Mouse (Mus musculus) stomach, embryonic 14.5 days (tissue): ENCODE data around the gene Trpm8. TPM values are rescaled to one million over a fixed set of nuclear protein-coding genes. Genes with fewer than 3 reads are reported as not detected.

Experiments used
- ATAC-seq: fragments of 200-750 bp; cut with Nextera tagmentation; 2 replicates; pipeline ENCODE4 v1.8.0; 2017; ENCODE audit warnings: low read depth, moderate TSS enrichment; ENCODE audit not compliant: insufficient number of reproducible peaks, insufficient read depth, low FRiP score
- H3K27ac ChIP-seq: fragments of 300-500 bp; sonication (generic); 2 replicates; pipeline ENCODE4 v1.5.1; 2014; ENCODE audit warnings: mild to moderate bottlenecking, low read length, moderate library complexity, mixed read lengths
- H3K27me3 ChIP-seq: fragments of 300-500 bp; sonication (generic); 2 replicates; pipeline ENCODE4 v1.6.1; 2014; ENCODE audit warnings: low read length, control low read depth, mixed read lengths; ENCODE audit not compliant: control insufficient read depth, insufficient read depth
- H3K36me3 ChIP-seq: fragments of 300-500 bp; sonication (generic); 2 replicates; pipeline ENCODE4 v1.6.1; 2014; ENCODE audit warnings: mild to moderate bottlenecking, control low read depth, low read length, moderate library complexity, mixed read lengths; ENCODE audit not compliant: control insufficient read depth, insufficient read depth
- H3K4me1 ChIP-seq: fragments of 300-500 bp; sonication (generic); 2 replicates; pipeline ENCODE4 v1.6.1; 2014; ENCODE audit warnings: low read length, control low read depth, mixed read lengths; ENCODE audit not compliant: control insufficient read depth, insufficient read depth
- H3K4me2 ChIP-seq: fragments of 300-500 bp; sonication (generic); replicated peaks from 2 replicates; pipeline ENCODE4 v1.6.1; 2014; ENCODE audit warnings: low read depth, low read length, control low read depth
- H3K4me3 ChIP-seq: fragments of 300-500 bp; sonication (generic); 2 replicates; pipeline ENCODE4 v1.5.1; 2014; ENCODE audit warnings: low read depth, low read length, control low read depth
- H3K9ac ChIP-seq: fragments of 300-500 bp; sonication (generic); replicated peaks from 2 replicates; pipeline ENCODE4 v1.6.1; 2014; ENCODE audit warnings: low read depth, mild to moderate bottlenecking, control low read depth, low read length, moderate library complexity, mixed read lengths
- H3K9me3 ChIP-seq: fragments of 300-500 bp; sonication (generic); 2 replicates; pipeline ENCODE4 v1.6.1; 2016; ENCODE audit warnings: low read depth, low read length, control low read depth; ENCODE audit not compliant: control insufficient read depth
- WGBS: fragments of 180-500 bp; shearing (Covaris S2); extraction: QIAGEN DNeasy Blood & Tissue Kit; methylation state at CpG from one replicate; pipeline ENCODE4 v1.1.7; 2014; 5-methylcytosine and 5-hydroxymethylcytosine counted together
- polyA plus RNA-seq: library from polyadenylated mRNA; unstranded; fragments of >200 nt; fragmentation: Nextera tagmentation; extraction: Ambion mirVana; gene quantifications from 2 replicates; pipeline ENCODE4 v1.2.1, GENCODE M21; 2014

Gene Trpm8
- polyA plus RNA-seq, 1 experiment from 2014 or later, result not detected

DNA sequence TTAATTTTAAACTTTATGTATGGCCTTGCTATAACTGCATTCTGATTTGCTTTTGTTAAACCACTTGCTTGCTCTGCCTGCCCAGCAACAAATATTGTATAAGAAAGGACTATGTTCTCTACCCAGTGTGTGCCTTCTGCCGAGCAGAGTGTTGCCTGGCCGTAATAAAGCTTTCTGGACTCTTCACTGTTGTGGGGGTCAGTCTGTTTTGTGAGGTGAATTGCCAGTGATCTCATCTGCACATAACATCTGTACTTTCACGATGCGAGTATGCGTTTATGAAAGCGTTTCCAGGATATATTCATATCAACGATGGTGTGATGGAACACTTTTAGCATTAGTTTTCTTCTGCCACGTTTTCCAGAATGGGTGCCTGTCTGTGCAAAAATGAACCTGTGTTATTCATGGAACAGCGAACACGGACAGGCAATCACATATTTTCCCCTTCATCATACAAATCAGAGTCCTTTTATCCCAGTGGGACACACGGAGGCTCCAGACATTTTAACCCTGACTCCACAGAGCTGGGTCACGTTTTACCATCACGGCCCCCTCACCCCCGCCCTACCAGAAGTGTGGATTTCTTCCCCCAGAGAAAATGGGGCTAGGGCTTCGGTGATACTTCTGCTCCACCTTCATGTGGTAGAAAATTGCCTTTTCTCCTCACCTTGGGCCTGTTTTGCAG lies 2.7 kb downstream of the Trpm8 start:
- Histone ChIP-seq H3K4me2 (no peak overlapping the region), H3K4me1 (peaks cover 21% of the 10 kb centered on the region), H3K9me3 (peaks cover 32% of the 10 kb centered on the region), H3K4me3 (no peak overlapping the region), H3K27me3 (no peaks in the 10 kb centered on the region), H3K9ac (no peak overlapping the region), H3K27ac (peak overlapping the region; percentile 1; the same call in 1 of the 2 replicates), H3K36me3 (peaks cover 8% of the 10 kb centered on the region; the same call in 1 of the 2 replicates)
- ATAC-seq, result peak; percentile 7; the same call in 1 of the 2 replicates
- 69% methylated on average over 15 of the region's 15 CpGs for WGBS

DNA sequence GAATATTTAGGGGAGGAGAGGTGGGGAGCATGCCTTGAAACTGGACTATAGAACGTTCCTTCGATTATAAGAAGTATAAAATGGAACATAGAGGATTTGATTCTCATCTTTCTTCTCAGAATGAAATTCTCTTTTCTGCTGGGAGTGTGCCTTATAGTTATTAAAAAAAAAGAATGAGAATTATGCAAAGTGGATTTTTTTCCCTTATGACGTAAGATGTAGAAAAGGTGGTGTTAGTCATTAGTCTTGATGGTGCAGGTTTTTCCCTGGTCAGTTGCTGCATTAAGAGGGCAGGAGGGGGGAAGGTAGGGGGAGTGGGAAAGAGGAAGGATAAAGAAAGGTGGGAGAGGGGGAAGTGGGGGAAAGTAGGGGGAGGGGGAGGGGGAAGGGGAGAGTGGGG lies 4.8 kb downstream of the Trpm8 start:
- H3K9ac ChIP-seq, result no peak overlapping the region
- no peak for ATAC-seq
- no peak overlapping the region for H3K4me3 ChIP-seq
- no peak overlapping the region for H3K27ac ChIP-seq
- WGBS, result 53% methylated on average over 3 of the region's 3 CpGs
- H3K4me1 ChIP-seq, result 0 out of 2 replicates have a peak, but pooled peaks cover 4% of the 10 kb centered on the region
- peaks cover 46% of the 10 kb centered on the region for H3K9me3 ChIP-seq
- H3K36me3 ChIP-seq, result no peaks in the 10 kb centered on the region
- no peak overlapping the region for H3K4me2 ChIP-seq
- H3K27me3 ChIP-seq, result no peaks in the 10 kb centered on the region

GRCm38 (mm10) chr1:88283376-88284227 lies 6.1 kb downstream of the Trpm8 start:
- Histone ChIP-seq H3K27me3 (no peaks in the 10 kb centered on the region), H3K9ac (no peak overlapping the region), H3K9me3 (peaks cover 57% of the 10 kb centered on the region), H3K4me3 (no peak overlapping the region), H3K27ac (no peak overlapping the region), H3K36me3 (no peaks in the 10 kb centered on the region), H3K4me1 (no peaks in the 10 kb centered on the region), H3K4me2 (no peak overlapping the region)
- WGBS, result 79% methylated on average over 15 of the region's 15 CpGs
- no peak for ATAC-seq

DNA sequence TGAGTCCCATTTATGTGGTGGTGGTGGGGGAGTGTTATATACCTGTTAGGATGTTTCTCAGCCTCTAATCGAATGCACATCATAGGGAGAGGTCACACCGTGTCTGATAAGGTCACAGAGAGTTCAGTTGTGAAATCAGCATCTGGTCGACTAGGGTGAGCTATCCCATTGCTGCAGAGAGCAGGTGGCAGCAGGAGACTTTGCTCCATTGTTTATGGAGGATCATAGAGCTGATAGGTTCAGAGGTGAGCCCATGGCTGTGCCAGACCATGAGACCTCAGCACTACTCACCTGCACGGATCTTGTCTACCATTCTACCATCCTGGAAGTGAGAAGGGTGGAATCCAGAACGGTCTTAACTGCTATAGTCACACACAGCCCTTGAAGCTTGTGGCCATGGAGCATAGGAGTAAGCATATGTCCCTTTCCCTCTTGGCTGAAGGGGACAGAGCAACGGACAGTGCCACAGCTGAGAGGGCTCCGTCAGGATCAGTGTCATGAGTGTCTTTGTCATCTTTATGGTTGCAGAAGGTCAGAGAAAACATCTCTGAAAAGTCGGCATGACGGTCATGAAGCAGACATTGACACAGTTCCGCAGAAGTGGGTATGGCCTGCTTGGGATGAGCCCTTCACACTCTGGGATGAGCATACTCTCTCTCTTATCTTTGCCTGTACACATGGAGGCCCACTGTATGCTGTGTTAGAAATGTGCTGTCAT lies 6.9 kb downstream of the Trpm8 start:
- no peak overlapping the region for H3K4me3 ChIP-seq
- no peak overlapping the region for H3K27ac ChIP-seq
- H3K36me3 ChIP-seq, result no peaks in the 10 kb centered on the region
- H3K9me3 ChIP-seq, result peaks cover 60% of the 10 kb centered on the region
- no peaks in the 10 kb centered on the region for H3K27me3 ChIP-seq
- no peak overlapping the region for H3K4me2 ChIP-seq
- H3K4me1 ChIP-seq, result no peaks in the 10 kb centered on the region
- H3K9ac ChIP-seq, result no peak overlapping the region
- 61% methylated on average over 10 of the region's 10 CpGs for WGBS
- peak; percentile 4; the same call in 1 of the 2 replicates for ATAC-seq

DNA sequence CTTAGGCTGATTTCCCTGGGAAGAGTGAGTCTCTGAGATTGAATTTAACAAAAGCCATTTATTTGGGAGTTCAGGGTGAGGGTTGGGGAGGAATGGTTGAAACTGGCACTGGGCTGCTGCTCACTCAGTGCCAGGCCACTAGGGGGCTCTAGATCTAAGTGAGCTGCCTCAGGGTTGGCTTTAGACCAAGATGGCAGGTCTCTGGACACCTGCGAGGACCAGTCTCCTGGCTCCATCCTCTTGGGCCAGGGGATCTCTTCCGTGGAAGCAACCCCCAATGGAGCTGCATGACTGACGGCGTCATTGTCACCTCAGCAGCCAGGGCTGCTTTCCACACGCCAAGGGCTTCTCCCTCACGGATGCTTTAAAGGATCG lies 7.5 kb downstream of the Trpm8 start:
- no peak overlapping the region for H3K4me2 ChIP-seq
- whole genome bisulfite sequencing, result 60% methylated on average over 7 of the region's 7 CpGs
- no peaks in the 10 kb centered on the region for H3K27me3 ChIP-seq
- no peak overlapping the region for H3K9ac ChIP-seq
- H3K27ac ChIP-seq, result no peak overlapping the region
- H3K9me3 ChIP-seq, result peaks cover 62% of the 10 kb centered on the region
- H3K36me3 ChIP-seq, result no peaks in the 10 kb centered on the region
- ATAC-seq, result peak; percentile 2; the same call in 1 of the 2 replicates
- no peak overlapping the region for H3K4me3 ChIP-seq
- no peaks in the 10 kb centered on the region for H3K4me1 ChIP-seq

GRCm38 (mm10) chr1:88285652-88286051 lies 8.2 kb downstream of the Trpm8 start:
- peaks cover 66% of the 10 kb centered on the region for H3K9me3 ChIP-seq
- H3K9ac ChIP-seq, result no peak overlapping the region
- H3K4me3 ChIP-seq, result no peak overlapping the region
- no peak overlapping the region for H3K27ac ChIP-seq
- WGBS, result 63% methylated on average over 5 of the region's 5 CpGs
- ATAC-seq, result no peak
- H3K27me3 ChIP-seq, result no peaks in the 10 kb centered on the region
- no peak overlapping the region for H3K4me2 ChIP-seq
- H3K4me1 ChIP-seq, result no peaks in the 10 kb centered on the region
- H3K36me3 ChIP-seq, result no peaks in the 10 kb centered on the region

DNA sequence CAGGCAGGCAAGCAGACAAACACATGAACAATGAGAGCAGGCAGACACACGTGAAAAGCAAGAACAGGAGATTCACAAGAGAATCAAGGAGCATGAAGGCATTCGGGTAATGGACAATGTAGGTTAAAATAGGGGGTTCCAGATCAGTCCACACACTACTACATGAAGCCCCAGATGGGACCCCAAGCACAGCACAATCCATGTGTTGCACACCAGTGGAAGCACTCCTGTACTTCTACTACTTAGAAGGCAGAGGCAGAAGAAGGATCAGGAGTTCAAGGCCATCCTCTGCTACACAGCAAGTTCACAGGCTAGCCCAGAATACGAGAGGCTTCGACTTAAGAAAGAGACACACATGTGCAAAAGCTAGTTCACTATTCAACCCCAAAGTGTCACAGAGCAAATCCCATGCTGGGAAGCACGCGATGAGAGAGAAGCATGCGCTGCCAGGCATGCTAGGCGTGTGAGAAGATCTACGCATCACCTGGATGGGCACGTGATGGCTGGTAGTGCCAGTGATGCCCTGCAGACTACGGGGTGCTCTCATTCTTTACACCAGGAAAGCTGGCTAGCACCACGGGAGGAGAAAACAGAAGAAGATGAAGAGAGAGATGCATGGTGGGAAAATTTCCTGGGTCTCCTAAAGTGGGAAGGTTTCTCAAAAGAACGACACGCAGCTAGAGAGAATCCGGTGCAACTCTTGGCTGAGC lies 8.8 kb downstream of the Trpm8 start:
- Histone ChIP-seq H3K9me3 (peaks cover 66% of the 10 kb centered on the region), H3K4me3 (no peak overlapping the region)
- ATAC-seq, result no peak

More for the DNA sequence above, 8.8 kb downstream of the Trpm8 start:
- no peaks in the 10 kb centered on the region for H3K36me3 ChIP-seq
- no peak overlapping the region for H3K4me2 ChIP-seq
- no peak overlapping the region for H3K9ac ChIP-seq
- no peak overlapping the region for H3K27ac ChIP-seq
- H3K4me1 ChIP-seq, result no peaks in the 10 kb centered on the region
- 81% methylated on average over 15 of the region's 15 CpGs for WGBS
- H3K27me3 ChIP-seq, result no peaks in the 10 kb centered on the region
